Mouse (Mus musculus): Measurements from ENCODE around the gene Rsbn1l. TPM values are rescaled to one million over a fixed set of nuclear protein-coding genes. Genes with fewer than 3 reads are reported as not detected.
A peak's percentile ranks its signal among the peaks of the same experiment; 100 is the strongest.
"Not testable (repeated sequence)": the region's sequence is repeated elsewhere in the genome, so short reads cannot be mapped to it uniquely, and the experiment has no call there.

Rsbn1l gene
- polyA plus RNA-seq, 1 experiment = 4.0 TPM

DNA sequence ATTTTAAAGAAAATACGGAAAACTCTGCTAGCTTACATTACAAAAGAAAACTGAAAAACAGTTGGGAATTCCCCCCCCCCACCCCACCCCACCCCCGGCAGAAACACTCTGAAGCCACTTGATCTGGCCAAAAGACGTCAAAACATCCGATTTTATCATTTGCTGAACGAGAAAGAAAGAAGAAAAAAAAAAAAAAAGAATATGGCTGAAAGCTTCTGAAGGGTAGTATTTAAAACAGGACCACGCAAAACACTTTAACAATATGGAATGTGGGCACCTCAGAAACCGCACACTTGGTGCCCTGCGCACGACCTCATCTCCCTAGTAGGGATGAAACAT is 5.7 kb downstream of the Rsbn1l start:
- DNase-seq (ENCODE audit: low read depth) = no peak

- no peak for DNase-seq (ENCODE audit: low read depth)
These were observed 6.1 kb downstream of the Rsbn1l start for GRCm38 (mm10) chr5:20950093-20950492.

DNA sequence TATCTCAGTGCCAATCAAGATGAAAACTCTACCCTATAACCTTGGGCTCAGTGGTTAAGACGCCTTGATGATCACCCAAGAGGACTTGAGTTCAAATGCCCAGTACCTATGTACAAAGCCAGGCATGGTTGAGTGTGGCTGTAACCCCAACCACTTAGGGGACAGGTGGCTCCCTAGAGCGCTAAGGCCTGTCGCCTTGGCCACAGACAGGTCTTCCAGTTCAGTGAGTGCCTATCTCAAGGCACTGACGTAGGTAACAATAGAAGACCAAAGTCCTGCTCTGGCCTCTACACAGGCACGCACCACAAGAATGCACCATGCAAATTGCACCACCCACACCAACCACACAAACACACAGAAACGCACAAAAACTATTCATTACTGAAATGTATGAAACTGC is 9.3 kb downstream of the Rsbn1l start:
- no peak for DNase-seq (ENCODE audit: low read depth)

GRCm38 (mm10) chr5:20944961-20945748 is 11.0 kb downstream of the Rsbn1l start:
- no peak for DNase-seq (ENCODE audit: low read depth)

DNA sequence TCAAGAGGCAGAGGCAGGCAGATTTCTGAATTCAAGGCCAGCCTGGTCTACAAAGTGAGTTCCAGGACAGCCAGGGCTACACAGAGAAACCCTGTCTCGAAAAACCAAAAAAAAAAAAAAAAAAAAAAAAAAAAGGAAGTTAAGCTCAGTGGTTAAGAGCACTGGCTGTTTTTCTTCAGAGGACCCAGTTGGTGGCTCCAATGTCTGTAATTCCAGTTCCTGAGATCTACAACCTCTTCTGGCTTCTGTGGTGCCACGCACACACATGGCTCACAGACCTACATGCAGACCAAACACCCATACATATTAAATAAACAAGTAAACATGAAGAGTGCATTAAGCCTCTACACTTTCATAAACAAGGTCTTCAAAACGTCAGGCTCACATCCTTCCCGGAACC is 12.4 kb downstream of the Rsbn1l start:
- not testable (repeated sequence) for DNase-seq (ENCODE audit: low read depth)

GRCm38 (mm10) chr5:20942523-20942922 is 13.7 kb downstream of the Rsbn1l start:
- no peak for DNase-seq (ENCODE audit: low read depth)

GRCm38 (mm10) chr5:20941205-20941604 is 15.0 kb downstream of the Rsbn1l start:
- no peak for DNase-seq (ENCODE audit: low read depth)

DNA sequence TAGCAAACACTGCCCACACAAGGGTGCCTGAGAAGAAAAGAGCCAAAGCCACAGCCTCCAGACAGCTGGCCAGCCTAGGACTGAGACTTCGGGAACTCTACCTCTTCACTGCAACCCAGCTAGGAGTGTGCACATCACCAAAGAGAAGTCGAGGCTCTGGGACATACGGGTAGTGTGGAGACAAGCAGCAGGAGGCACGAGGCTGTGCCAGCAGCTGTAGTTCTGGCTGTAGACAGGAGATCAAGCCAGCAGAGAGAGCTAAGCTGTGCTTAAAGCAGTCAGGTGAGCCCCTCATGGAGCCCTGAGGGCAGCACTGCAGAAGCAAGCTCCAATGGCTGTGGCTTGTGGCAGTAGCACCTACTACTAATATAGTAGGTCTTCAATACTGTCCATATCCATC is 15.5 kb downstream of the Rsbn1l start:
- DNase-seq (ENCODE audit: low read depth) = no peak

DNA sequence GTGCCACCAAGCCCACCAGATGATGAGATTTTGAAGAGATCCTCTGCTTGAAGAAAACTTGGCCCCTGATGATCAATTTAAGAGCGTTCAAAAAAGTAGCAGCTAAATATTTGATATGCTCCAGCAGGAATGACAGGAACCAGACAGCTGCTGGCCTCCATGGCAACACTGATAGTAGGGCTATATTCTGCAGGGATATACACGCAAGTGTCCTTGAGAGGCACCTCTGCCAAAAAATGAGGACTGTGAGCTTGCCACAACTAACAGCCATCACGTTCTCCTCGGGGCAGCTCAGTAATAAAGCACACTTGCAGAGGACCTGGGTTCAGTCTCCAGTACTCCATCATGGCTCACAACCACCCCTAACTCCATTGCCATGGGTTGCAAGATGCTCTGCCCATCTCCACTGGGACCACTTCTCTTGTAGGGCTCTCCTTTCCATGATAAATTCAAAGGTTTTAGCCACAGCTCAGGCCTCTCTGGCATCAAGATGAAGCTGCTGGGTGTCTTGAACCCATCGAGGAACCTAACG is 16.1 kb downstream of the Rsbn1l start:
- DNase-seq (ENCODE audit: low read depth) = no peak

DNA sequence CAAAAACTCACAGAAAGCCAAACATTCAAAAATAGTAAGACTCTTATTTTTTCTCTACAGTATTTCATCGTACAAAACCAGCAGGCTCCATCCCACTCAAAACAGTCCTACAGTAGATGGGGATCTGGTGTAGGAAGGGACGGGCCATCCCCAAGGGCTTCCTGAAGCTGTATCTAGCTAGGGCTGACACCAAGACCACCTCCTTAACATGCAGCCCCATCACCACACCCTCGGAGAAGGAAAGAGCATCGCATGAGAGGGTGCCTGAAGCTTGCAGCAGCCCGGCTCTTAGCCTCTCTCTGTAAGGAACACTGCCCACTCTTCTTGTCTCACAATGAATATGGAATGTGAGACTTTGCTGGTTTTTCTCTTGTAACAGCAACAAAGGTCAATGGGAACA is 17.7 kb downstream of the Rsbn1l start:
- no peak for DNase-seq (ENCODE audit: low read depth)

DNA sequence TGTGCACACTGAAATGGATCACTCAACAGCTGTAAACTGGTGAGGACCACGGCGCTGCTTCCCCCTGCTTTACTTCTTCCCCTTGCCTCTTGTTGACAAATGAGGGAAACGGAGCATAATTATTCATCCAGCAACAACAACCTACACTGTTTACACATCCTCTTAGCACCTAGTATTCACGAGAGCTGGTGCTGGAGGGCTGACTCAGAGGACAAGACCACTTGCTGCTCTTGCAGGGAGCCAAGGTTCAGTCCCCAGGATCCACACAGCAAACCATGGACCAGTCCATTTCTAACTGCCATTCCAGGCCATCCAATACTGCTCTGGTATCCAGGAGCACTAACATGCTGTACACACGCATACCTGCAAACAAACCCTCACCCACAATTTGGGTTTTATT is 20.3 kb downstream of the Rsbn1l start:
- DNase-seq (ENCODE audit: low read depth) = no peak

DNA sequence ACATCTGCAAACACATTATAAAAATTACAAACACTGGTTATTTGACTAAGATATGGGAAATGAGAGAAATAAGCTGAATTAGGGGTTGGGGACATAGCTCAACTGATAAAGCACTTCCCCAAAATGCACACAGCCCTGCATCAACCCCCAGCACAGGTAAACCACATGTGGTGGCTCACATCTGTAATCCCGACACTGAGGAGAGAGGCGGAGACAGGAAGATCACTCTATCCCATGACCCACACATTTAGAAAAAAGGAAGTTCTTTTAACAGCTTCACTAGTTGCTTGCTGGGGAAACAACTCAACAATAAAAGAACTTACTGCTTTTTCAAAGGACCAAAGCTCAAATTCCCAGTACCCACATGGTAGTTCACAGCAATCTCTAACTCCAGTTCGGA is 23.6 kb downstream of the Rsbn1l start:
- DNase-seq (ENCODE audit: low read depth) = no peak

DNA sequence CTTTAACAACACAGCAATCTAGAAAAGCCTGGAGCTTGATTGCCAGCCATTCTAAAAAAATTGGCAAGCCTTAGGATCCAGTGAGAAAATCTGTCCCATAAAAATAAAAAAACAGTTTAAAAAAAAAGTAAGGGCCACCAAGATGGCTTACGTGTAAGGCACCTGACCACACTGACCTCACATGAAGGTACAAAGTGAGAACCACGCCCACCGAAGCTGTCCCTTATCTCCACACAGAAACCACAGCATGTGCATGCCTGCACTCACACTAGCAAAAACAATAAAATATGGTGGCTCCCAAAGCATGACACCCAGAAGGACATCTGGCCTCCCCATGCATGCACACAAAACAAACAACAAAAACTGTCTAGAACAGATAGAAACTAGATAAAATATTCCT is 24.9 kb downstream of the Rsbn1l start:
- no peak for DNase-seq (ENCODE audit: low read depth)

GRCm38 (mm10) chr5:20930430-20930829 is 25.8 kb downstream of the Rsbn1l start:
- no peak for DNase-seq (ENCODE audit: low read depth)

DNA sequence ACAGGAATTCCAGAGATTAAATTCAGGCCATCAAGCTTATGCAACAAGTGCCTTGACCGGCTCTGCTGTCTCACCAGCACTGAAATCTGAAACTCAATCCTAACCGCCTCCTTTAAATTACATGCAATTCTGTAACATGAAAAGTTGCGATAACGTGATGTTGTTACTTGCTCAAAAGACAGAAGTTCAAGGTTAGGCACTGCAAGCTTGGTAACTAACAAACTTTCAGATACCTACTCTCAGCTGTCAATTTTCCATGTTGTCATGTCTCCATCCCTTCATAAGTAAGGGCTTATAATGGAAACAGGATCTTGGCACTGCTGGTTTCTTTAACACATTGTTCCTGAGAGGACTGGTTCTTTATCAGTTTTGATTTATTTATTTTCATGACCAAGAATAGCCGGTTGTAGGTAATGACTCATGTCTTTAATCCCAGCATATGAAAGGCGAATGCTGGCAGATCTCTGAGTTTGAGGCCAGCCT is 26.5 kb downstream of the Rsbn1l start:
- DNase-seq (ENCODE audit: low read depth) = peak; percentile 65

DNA sequence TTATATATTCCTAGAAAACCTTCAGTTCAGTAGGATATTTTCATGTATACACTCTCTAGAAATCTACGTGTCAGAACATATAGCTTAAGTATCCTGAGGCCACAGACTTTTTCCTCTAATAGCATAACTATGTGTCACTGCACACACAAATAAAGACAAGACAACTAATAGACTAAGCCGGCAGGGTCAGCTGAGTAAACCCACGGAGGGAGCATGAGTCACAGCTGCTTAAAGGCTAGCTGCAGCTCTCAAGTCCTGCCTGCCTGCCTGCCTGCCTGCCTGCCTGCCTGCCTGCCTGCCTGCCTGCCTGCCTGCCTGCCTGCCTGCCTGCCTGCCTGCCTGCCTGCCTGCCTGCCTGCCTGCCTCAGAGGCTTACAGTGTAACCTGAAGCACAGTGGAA is 30.7 kb downstream of the Rsbn1l start:
- DNase-seq (ENCODE audit: low read depth) = no peak

DNA sequence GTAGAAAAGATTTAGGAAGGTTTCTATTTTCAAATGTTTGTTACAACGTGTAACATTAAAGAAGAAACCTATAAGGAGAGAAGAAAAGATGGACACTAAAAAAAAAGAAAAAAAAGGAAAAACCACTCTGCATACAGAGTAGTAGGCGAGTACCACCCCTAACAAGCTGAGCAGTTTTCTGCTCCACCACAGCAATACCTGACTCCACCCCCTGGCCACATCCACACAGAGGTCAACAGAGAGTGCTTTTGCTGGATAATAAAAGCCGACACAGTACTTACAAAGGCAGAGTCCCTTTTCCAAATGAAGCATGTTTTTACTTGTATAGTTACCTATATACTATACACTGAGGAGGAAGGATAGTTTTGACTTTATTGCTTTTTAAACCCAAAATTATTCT is 31.6 kb downstream of the Rsbn1l start:
- no peak for DNase-seq (ENCODE audit: low read depth)

GRCm38 (mm10) chr5:20919566-20919965 is 36.6 kb downstream of the Rsbn1l start:
- no peak for DNase-seq (ENCODE audit: low read depth)

- no peak for DNase-seq (ENCODE audit: low read depth)
These were observed 37.2 kb downstream of the Rsbn1l start for GRCm38 (mm10) chr5:20918967-20919366.

DNA sequence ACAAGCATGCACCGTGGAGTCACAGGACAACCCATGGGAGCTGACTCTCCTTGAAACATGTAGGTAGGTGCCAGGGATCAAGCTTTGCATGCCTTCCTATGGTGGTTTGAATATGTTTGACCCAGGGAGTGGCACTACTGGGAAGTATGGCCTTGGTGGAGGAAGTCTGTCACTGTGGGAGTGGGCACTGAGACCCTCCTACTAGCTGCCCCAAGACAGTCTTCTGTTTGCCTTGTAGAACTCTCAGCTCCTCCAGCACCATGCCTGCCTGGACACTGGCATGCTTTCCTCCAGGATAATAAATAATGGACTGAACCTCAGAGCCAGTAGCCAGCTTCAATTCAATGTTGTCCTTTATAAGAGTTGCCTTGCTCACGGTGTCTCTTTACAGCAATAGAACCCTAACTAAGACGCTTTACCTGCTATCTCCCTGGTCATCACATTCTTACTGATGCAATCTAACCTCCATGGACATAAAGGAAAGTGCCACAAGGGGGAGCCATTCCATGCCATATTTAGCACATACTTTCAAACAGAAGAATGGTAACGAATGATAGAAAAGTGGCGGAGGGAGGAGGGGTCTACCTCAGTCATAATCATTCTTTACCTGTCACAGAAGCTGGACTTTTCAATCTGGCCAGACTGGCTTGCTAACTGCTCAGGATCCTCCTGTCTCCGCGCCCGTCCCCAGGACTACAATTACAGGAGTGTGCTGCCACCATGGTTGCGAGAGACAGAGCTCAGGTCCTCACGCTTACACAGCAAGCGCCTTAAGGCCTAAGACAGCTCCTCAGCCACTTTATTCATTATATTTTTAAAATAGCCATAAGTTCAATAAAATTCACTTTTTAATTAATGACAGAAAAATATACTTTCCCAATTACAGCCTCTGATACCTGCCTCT is 42.6 kb downstream of the Rsbn1l start:
- DNase-seq (ENCODE audit: low read depth) = peak; percentile 34

GRCm38 (mm10) chr5:20911741-20912140 is 44.5 kb downstream of the Rsbn1l start:
- DNase-seq (ENCODE audit: low read depth) = no peak

GRCm38 (mm10) chr5:20906191-20906590 is 50.0 kb downstream of the Rsbn1l start:
- DNase-seq (ENCODE audit: low read depth) = no peak

GRCm38 (mm10) chr5:20905437-20905836 is 50.8 kb downstream of the Rsbn1l start:
- no peak for DNase-seq (ENCODE audit: low read depth)

Data from gonadal fat pad, adult 2 months (tissue).